Mouse (Mus musculus): ENCODE measurements around the gene Adtrp. TPM values are rescaled to one million over a fixed set of nuclear protein-coding genes. Genes with fewer than 3 reads are reported as not detected.
A peak's percentile ranks its signal among the peaks of the same experiment; 100 is the strongest.

The Adtrp gene
- polyA plus RNA-seq, 1 experiment from 2014 or later: 0.61 TPM

- no peak for DNase-seq (ENCODE audit: low spot score)
- H3K4me1 ChIP-seq (ENCODE audit: insufficient read depth, low read depth, low read length): no peaks in the 10 kb centered on the region
- ATAC-seq: no peak
- H3K27me3 ChIP-seq (replicated peaks; ENCODE audit: insufficient read depth, low read length): no peaks in the 10 kb centered on the region
- H3K36me3 ChIP-seq (ENCODE audit: insufficient read depth, low read length): no peaks in the 10 kb centered on the region
- H3K27ac ChIP-seq (ENCODE audit: low read length): no peak overlapping the region
- TF ChIP-seq EP300 (IDR thresholded peaks at IDR 0.05) (no peak), CTCF (IDR thresholded peaks at IDR 0.05) (no peak)
- H3K9ac ChIP-seq (replicated peaks; ENCODE audit: low read depth): no peak overlapping the region
- whole genome bisulfite sequencing: 56% methylated on average over 5 of the region's 5 CpGs
- H3K4me2 ChIP-seq (replicated peaks; ENCODE audit: low read depth, low read length): no peak overlapping the region
- H3K4me3 ChIP-seq (ENCODE audit: low read depth, low read length): no peak overlapping the region
- no peaks in the 10 kb centered on the region for H3K9me3 ChIP-seq (ENCODE audit: low read length)
Observed at GRCm38 (mm10) chr13:41740456-41741085, 106.9 kb downstream of the Adtrp start.

- Histone ChIP-seq H3K27me3 (replicated peaks; ENCODE audit: insufficient read depth, low read length) (no peaks in the 10 kb centered on the region), H3K4me1 (ENCODE audit: insufficient read depth, low read depth, low read length) (no peaks in the 10 kb centered on the region), H3K4me2 (replicated peaks; ENCODE audit: low read depth, low read length) (no peak overlapping the region), H3K9ac (replicated peaks; ENCODE audit: low read depth) (no peak overlapping the region), H3K27ac (ENCODE audit: low read length) (no peak overlapping the region), H3K4me3 (ENCODE audit: low read depth, low read length) (no peak overlapping the region), H3K36me3 (ENCODE audit: insufficient read depth, low read length) (no peaks in the 10 kb centered on the region), H3K9me3 (ENCODE audit: low read length) (no peaks in the 10 kb centered on the region)
- peak; percentile 72 for DNase-seq (ENCODE audit: low spot score)
- peak; percentile 83 for ATAC-seq
- TF ChIP-seq CTCF (IDR thresholded peaks at IDR 0.05) (no peak), EP300 (IDR thresholded peaks at IDR 0.05) (no peak)
- WGBS: 46% methylated on average over 10 of the region's 10 CpGs
Observed at GRCm38 (mm10) chr13:41737628-41738309, 109.7 kb downstream of the Adtrp start.

GRCm38 (mm10) chr13:41729660-41730059, 117.8 kb downstream of the Adtrp start:
- Histone ChIP-seq H3K36me3 (ENCODE audit: insufficient read depth, low read length) (no peaks in the 10 kb centered on the region), H3K27ac (ENCODE audit: low read length) (no peak overlapping the region), H3K4me1 (ENCODE audit: insufficient read depth, low read depth, low read length) (no peaks in the 10 kb centered on the region), H3K4me3 (ENCODE audit: low read depth, low read length) (no peak overlapping the region), H3K27me3 (replicated peaks; ENCODE audit: insufficient read depth, low read length) (no peaks in the 10 kb centered on the region), H3K9ac (replicated peaks; ENCODE audit: low read depth) (no peak overlapping the region), H3K9me3 (ENCODE audit: low read length) (no peaks in the 10 kb centered on the region), H3K4me2 (replicated peaks; ENCODE audit: low read depth, low read length) (no peak overlapping the region)
- WGBS: 78% methylated on average over 8 of the region's 8 CpGs
- DNase-seq (ENCODE audit: low spot score) (no peak), ATAC-seq (no peak)
- TF ChIP-seq EP300 (IDR thresholded peaks at IDR 0.05) (no peak), CTCF (IDR thresholded peaks at IDR 0.05) (no peak)

GRCm38 (mm10) chr13:41727803-41728202, 119.7 kb downstream of the Adtrp start:
- WGBS: 88% methylated on average over 3 of the region's 3 CpGs
- no peaks in the 10 kb centered on the region for H3K4me1 ChIP-seq (ENCODE audit: insufficient read depth, low read depth, low read length)
- DNase-seq (ENCODE audit: low spot score) (no peak), ATAC-seq (no peak)
- TF ChIP-seq EP300 (IDR thresholded peaks at IDR 0.05): no peak
- no peak for TF ChIP-seq CTCF (IDR thresholded peaks at IDR 0.05)
- no peak overlapping the region for H3K4me3 ChIP-seq (ENCODE audit: low read depth, low read length)
- no peaks in the 10 kb centered on the region for H3K9me3 ChIP-seq (ENCODE audit: low read length)
- H3K27me3 ChIP-seq (replicated peaks; ENCODE audit: insufficient read depth, low read length): no peaks in the 10 kb centered on the region
- H3K27ac ChIP-seq (ENCODE audit: low read length): no peak overlapping the region
- H3K36me3 ChIP-seq (ENCODE audit: insufficient read depth, low read length): no peaks in the 10 kb centered on the region
- no peak overlapping the region for H3K4me2 ChIP-seq (replicated peaks; ENCODE audit: low read depth, low read length)
- no peak overlapping the region for H3K9ac ChIP-seq (replicated peaks; ENCODE audit: low read depth)

GRCm38 (mm10) chr13:41719331-41719730, 128.2 kb downstream of the Adtrp start:
- H3K4me1 ChIP-seq (ENCODE audit: insufficient read depth, low read depth, low read length): no peaks in the 10 kb centered on the region
- no peak overlapping the region for H3K9ac ChIP-seq (replicated peaks; ENCODE audit: low read depth)
- TF ChIP-seq CTCF (IDR thresholded peaks at IDR 0.05): no peak
- no peak for TF ChIP-seq EP300 (IDR thresholded peaks at IDR 0.05)
- H3K27ac ChIP-seq (ENCODE audit: low read length): no peak overlapping the region
- ATAC-seq (no peak), DNase-seq (ENCODE audit: low spot score) (no peak)
- H3K27me3 ChIP-seq (replicated peaks; ENCODE audit: insufficient read depth, low read length): no peaks in the 10 kb centered on the region
- H3K36me3 ChIP-seq (ENCODE audit: insufficient read depth, low read length): no peaks in the 10 kb centered on the region
- WGBS: 94% methylated on average over 16 of the region's 16 CpGs
- no peak overlapping the region for H3K4me3 ChIP-seq (ENCODE audit: low read depth, low read length)
- H3K9me3 ChIP-seq (ENCODE audit: low read length): no peaks in the 10 kb centered on the region
- H3K4me2 ChIP-seq (replicated peaks; ENCODE audit: low read depth, low read length): no peak overlapping the region

- DNase-seq (ENCODE audit: low spot score) (no peak), ATAC-seq (no peak)
- Histone ChIP-seq H3K9ac (replicated peaks; ENCODE audit: low read depth) (no peak overlapping the region), H3K9me3 (ENCODE audit: low read length) (no peaks in the 10 kb centered on the region), H3K36me3 (ENCODE audit: insufficient read depth, low read length) (no peaks in the 10 kb centered on the region), H3K27me3 (replicated peaks; ENCODE audit: insufficient read depth, low read length) (no peaks in the 10 kb centered on the region), H3K4me1 (ENCODE audit: insufficient read depth, low read depth, low read length) (no peaks in the 10 kb centered on the region), H3K4me2 (replicated peaks; ENCODE audit: low read depth, low read length) (no peak overlapping the region), H3K4me3 (ENCODE audit: low read depth, low read length) (no peak overlapping the region), H3K27ac (ENCODE audit: low read length) (no peak overlapping the region)
- 96% methylated on average over 4 of the region's 4 CpGs for WGBS
- TF ChIP-seq CTCF (IDR thresholded peaks at IDR 0.05) (no peak), EP300 (IDR thresholded peaks at IDR 0.05) (no peak)
Observed at GRCm38 (mm10) chr13:41718051-41718450, 129.4 kb downstream of the Adtrp start.

Other genes starting within 250 kb of the Adtrp start
- 11.6 and 12.1 TPM in 2 replicates for gene Tmem170b, start 241.8 kb downstream of the Adtrp start, polyA plus RNA-seq (2015; fragmentation: Nextera tagmentation; extraction: Ambion mirVana)
- gene Hivep1, start 204.3 kb upstream of the Adtrp start, polyA plus RNA-seq (2015; fragmentation: Nextera tagmentation; extraction: Ambion mirVana): 7.7 and 11.3 TPM in 2 replicates

Data from lung, postnatal 0 days (tissue).